Mouse (Mus musculus): ENCODE data around the gene Spint2.
"Not testable (repeated sequence)": the region's sequence is repeated elsewhere in the genome, so short reads cannot be mapped to it uniquely, and the experiment has no call there.

Gene Spint2

DNA sequence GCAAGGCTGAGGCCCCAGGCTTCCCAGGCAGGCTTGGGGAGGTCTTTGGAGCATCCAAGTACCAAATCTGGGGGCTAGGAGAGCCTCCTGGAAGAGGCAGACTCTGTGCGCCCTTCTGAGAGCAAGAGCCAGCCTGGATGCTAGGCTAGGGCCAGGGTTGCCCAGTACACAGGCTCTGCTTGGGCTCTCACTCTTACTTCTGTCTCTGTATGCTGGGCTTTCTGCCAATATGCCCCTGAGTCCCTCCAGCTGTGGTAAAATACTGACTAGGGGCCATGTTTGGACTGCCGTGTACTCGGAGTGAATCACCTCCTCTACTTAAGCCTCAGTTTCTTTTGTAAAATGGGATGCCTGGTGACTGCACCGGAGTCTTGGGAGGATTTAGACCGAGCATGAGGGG lies 35.7 kb downstream of the Spint2 start:
- no peak for DNase-seq (ENCODE audit: low spot score in 2 of 2)

DNA sequence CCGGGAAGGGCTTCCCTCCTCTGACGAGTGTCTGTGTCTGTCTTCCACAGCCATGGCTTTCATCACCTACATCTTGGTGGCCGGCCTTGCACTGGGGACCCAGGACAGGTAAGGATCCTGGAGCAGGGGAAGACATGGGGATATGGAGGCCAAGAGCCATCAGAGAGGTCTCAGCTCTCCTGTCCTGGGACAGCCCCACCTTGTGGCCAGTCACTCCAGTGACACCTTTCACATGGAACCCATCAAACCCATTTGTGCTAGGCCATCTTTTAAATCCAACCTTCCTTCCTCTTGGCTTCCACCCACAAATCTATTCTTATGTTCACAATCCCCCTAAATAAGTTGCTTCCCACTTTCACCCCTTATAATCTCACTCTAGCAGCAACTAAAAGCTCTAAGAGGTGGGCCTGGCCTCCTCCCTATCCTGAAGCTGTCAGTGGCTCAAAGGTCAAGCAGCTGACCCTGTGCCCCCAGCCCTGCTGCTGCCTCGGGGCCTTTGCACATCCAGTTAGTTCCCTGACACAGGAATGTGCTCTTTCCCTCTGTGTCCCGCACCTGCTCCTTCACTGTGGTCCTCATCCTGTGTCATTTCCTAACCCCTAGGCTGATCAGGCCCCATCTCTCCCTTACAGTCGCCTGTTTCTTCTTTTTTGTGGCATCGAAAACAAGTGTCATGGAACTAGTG lies 36.8 kb downstream of the Spint2 start:
- DNase-seq (ENCODE audit: low spot score in 2 of 2): no peak

DNA sequence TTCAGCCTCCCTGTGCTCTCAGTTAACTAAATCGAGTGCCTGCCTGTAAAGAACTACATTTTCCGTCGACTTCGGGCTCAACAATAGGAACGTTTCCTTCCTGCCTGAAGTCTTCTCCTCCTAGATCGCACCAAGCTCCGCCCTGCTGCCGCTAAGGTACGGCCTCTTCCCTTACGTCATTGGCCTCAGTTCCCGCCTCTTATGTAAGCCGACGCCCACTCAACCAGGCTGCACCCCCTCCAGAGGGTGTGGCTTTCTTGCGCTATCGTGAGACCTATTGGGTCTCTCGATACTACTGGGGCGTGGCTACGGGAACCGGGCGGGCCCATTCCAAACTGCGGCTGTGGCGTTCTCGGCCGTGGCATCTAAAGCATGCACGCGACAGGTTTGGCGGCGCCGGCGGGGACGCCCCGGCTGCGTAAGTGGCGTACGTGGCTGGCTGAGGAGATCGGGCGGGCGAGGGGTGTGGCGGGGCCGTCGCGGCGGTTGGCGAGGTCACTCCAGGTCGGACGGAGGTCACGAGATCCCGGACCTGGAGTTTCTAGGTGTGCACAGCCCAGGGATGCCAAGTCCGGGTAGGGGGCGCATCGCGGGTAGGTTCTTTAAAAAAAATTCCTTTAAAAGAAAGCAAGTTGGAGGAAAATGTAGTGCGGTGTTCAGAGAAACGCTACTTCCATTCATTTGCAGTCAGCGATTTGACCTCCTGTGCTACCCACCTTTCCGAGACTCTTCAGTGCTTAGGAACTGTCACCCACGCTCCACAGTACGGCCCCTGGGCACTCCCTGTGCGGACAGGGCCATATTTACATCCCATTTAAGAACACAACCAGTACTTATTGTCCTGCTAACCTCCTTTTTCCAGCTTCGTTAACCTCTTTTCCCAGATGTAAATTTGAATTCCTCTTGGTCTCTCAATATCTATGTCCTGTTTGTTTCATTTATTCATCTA lies 43.4 kb downstream of the Spint2 start, which contains the start of gene Yif1b:
Gene Yif1b, plus strand, starts transcription at position 311 of the 949 bp plus-strand sequence.
- DNase-seq (ENCODE audit: low spot score in 2 of 2): peak; percentile 97

DNA sequence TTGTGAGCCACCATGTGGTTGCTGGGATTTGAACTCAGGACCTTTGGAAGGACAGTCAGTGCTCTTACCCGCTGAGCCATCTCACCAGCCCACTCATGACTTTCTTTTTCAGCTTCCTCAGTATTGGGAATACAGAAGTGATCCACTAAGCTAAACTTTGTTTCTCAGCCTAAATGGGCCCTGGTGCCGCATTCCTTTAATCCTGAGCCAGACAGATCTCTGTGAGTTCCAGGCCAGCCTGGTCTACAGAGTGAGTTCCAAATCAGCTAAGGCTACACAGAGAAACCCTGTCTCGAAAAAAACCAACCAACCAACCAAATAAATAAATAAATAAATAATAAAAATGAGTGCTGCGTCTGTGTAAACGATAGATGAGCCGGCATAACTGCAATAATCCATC lies 44.1 kb downstream of the Spint2 start:
- not testable (repeated sequence) for DNase-seq (ENCODE audit: low spot score in 2 of 2)

DNA sequence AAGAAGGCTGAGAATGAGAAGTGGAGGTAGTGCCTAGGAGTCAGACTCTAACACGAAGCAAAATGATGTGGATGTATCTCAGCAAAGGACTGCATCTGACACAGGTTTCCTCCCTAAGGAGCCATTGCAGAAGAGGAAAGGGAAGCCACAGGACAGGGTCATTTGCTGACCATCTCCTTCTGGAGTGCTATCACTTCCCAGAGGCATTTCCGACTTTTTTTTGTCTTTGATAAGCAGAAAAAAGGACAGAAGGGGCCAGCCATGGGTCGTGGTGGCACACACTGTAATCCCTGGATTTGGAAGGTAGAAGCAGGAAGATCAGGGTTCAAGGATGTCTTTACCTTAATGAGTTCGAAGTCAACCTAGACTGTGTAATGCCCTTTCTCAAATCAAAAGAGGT lies 45.1 kb downstream of the Spint2 start:
- no peak for DNase-seq (ENCODE audit: low spot score in 2 of 2)

DNA sequence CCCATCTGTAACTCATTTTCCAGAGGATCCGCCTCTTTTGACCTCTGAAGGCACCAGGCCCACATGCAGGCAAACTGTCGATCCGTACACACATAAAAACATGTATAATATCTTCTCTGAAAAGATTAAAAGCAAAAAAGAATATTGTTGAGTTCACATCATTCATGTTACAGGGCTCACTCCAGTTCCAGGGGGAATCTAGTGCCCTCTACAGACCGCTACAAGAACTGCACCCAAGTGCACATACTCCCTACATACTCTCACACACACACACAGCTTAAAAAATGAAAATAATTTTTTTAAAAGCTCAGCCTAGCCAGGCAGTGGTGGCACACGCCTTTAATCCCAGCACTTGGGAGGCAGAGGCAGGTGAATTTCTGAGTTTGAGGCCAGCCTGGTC lies 47.1 kb downstream of the Spint2 start:
- no peak for DNase-seq (ENCODE audit: low spot score in 2 of 2)

DNA sequence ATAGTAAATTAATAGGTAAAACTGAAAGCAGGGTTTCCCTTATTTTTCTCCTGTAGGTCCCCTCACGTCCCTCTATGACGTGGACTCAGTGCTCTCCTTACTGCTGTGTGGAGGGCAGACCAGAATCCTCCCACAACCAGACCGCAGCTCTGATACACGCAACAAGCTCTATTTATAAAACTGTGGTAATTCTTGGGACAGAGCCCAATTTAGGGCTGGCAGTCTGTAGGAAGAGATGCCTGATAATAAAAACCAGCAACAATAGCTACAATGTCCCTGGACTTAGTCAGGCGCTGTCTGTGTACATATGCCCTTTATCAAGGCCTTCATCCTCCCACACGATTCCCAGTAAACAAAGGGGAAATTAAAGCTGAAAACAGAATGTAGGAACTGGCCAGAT lies 48.0 kb downstream of the Spint2 start:
- no peak for DNase-seq (ENCODE audit: low spot score in 2 of 2)

DNA sequence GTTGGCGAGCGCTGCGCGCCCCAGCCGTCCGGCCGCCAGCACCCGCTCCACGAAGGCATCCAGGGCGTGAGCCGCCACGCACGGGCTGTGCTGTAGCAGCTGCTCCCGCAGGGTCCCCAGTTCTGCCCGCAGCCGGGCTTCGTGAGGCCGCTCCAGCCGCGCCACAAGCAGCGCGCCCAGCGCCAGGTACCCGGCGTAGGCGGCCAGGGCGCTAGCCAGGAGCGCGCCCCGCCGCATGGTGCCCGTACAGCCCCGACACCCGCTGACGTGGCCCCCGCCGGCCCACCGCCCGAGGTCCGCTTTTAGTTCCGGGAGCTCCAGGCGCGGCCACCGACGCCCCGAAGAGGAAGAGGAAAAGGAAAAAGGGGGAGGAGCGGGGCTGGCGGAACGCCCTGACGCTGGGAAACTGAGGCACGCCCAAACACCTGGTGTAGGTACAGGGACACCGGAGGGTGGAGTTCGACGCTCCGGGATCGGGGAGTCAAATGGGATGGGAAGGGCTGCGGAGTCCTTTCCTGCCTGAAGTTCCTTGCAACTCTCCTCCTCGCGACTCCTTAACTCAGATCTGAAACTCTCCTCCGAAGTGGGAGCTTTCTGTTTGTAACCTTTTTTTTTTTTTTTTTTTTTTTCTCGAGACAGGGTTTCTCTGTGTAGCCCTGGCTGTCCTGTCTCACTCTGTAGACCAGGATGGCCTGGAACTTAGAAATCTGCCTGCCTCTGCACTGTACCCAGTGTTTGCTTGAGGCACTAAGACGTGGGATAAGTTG lies 49.3 kb downstream of the Spint2 start, which contains the start of gene Kcnk6:
Gene Kcnk6, minus strand, starts transcription at position 269 of the 767 bp plus-strand sequence.
- DNase-seq (ENCODE audit: low spot score in 2 of 2): no peak

DNA sequence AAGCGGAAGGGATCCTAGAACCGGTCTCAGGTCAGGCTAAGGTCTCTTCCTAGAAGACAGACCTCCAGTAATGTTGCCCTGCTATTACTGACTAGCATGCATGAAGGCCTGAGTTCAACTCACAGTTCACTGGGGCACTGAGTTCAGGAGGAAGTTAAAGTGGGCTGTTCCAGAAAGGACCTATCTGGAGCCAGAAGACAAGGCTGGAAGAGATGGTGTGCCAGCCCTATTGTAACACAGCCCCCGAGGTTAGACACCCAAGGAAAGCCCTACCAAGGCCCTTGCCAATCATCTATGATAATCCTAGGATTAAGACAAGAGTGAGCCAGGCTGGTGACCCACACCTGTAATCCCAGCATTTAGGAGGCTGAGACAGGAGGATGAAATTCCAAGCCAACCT lies 50.2 kb downstream of the Spint2 start:
- DNase-seq (ENCODE audit: low spot score in 2 of 2): no peak

DNA sequence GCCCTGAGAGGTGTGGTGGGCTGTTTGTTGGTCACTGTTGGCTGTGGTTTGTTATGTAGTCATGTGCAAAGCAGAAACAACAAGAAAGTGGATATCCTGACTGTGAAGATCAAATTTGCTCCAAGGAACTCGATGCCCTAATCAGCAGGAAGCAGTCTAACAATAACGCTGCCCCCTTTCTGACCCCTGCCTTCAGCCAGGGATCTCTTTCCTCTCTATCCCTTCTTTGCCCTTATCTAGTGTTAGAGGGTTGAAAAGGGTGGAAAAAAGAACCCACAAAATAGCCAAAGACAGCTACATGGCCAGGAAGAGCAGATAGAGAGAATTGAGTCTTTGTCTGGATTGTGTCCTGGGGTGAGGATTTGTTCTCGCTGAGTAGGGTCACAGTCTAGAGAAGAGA lies 51.2 kb downstream of the Spint2 start:
- no peak for DNase-seq (ENCODE audit: low spot score in 2 of 2)

DNA sequence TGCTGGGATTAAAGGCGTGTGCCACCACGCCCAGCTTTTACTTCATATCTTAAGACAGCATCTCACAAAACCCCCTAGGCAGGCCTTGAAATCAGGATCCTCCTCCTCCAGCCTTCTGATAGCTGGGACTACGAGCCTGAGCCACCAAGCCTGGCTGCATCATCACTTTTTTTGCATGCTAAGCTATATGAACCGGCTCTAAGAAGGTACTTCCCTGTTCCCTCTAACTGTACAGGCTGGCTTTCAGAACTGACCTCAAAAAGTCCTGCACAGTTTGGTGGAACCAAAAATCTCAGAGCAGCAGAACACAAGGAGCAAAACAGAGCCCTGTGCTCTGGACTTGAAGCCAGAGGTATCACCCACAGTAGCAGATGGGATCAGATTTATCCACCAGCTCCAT lies 53.5 kb downstream of the Spint2 start:
- no peak for DNase-seq (ENCODE audit: low spot score in 2 of 2)

DNA sequence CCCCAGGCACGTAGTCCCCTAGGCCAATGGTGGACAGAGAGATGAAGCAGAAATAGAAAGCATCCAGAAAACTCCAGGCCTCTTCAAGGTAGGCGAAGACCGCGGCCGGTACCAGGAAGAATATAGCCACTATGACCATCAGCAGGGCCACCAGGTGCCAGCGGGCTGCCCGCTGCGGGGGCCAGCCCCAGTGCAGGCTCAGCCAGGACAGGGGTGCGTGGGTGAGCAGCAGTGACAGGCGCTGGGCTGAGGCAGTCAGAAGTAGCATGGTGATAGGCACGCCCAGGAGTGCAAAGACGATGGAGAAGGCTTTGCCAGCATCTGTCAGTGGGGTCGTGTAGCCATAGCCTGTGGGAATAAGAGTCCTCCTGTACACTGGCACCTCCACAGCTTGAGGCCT lies 56.2 kb downstream of the Spint2 start:
- no peak for DNase-seq (ENCODE audit: low spot score in 2 of 2)

DNA sequence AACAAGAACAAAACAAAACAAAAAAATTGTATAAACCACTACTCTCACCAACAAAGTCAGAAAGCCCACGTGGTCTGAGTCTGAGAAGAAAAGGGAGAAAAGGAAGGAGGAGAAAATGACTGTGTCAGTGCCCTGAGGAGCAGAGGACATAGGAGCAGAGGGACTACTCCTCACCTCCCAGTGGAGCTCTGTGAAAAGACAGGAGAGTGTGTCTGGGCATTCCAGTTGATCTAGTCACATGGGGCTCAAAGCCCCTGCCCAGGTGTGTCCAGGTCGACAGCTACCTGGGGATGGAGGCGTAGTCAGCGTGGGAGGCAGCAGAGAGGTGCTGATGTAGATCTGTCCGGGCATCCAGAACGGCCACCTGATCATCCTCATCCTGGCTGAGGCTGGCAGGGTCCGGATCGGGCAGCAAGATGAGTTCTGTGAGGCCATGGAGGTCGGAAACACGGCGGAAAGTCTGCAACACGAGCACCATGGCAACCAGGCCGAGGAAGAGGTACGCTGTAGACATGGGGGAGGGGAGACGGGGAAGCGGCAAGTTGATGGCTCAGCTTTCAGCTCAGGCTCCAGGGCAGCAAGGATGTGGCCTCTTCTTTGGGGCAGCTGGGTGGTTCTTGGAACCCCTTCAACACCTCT lies 56.8 kb downstream of the Spint2 start:
- DNase-seq (ENCODE audit: low spot score in 2 of 2): no peak

DNA sequence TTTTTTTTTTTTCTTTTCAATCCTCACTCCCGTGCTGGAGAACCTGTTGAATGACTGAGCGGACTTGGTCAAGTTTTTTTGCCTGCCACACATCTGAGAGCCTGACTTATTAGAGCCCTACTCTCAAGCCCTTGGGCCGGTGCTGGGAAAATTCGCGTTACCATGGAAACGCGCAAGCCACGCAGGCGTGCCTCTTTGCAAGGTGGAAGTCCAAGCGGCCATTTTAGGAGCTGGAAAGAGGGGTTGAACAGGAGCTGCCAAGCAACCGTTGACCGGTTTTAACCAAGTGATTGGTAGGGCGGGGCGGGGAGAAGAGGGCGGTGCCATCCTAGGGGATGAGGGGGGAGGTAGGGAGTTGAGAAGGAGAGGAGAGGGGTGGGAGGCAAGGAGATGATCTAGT lies 66.9 kb downstream of the Spint2 start:
- DNase-seq (ENCODE audit: low spot score in 2 of 2): no peak

DNA sequence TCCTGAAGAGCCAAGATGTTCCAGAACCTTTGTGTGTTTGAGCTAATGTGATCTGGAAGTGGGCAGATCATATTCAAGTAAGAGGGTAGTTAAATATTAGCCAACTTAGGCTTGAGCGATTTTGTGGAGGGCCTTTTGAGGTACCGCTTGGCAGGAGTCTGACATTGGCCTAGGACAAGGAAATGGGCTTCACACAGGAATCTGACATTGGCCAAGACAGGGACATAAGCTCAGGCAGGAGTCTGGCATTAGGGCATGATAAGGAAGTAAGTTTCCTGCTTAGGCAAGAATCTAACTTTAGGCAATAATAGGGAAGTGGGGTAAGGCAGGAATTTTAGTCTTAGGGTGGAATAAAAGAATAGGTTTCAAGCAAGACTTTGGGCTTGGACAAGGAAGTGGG lies 67.5 kb downstream of the Spint2 start:
- no peak for DNase-seq (ENCODE audit: low spot score in 2 of 2)

DNA sequence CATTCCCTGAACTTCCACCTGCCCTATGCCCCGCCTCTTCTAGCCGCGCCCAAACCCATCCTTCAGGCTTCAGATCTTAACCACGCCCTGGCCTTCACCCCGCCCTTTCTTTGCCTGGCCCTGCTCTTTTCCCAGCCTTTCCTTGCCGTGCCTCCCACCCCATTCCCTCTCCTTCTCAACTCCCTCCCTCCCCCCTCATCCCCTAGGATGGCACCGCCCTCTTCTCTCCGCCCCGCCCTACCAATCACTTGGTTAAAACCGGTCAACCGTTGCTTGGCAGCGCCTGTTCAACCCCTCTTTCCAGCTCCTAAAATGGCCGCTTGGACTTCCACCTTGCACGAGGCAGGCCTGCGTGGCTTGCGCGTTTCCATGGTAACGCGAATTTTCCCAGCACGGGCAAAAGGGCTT lies 68.0 kb downstream of the Spint2 start, which contains the start of gene Catsperg1:
Gene Catsperg1, minus strand, starts transcription at position 361 of the 408 bp plus-strand sequence.
- no peak for DNase-seq (ENCODE audit: low spot score in 2 of 2)

DNA sequence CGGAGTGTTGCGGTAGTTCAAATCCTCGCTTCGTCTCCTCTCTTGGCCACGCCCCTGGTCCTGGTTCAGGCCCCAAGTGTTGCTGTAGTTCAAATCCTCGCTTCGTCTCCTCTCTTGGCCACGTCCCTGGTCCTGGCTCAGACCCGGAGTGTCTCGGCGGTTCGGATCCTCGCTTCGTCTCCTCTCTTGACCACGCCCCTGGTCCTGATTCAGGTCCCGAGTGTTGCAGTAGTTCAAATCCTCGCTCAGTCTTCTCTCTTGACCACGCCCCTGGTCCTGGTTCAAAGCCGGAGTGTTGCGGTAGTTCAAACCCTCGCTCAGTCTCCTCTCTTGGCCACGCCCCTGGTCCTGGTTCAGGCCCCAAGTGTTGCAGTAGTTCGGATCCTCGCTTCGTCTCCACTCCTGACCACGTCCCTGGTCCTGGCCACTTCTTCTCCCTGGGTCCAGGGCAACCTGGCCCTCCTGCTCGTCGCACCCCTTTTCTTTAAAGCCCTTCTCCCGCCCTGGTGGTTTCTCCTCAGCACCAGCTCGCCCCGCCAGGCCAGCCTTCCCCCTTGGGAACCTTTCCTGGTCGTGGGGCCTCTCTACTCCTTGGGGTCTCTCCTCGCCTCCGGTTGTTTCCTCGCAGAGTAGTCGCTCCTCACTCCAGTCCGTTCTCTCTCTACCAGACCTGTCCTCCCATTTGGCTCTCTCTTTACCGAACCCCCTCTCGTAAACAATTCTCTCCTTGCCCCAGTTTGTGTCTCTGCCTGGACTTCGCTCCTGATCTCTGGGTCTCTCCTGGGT lies 68.7 kb downstream of the Spint2 start:
- not testable (repeated sequence) for DNase-seq (ENCODE audit: low spot score in 2 of 2)

DNA sequence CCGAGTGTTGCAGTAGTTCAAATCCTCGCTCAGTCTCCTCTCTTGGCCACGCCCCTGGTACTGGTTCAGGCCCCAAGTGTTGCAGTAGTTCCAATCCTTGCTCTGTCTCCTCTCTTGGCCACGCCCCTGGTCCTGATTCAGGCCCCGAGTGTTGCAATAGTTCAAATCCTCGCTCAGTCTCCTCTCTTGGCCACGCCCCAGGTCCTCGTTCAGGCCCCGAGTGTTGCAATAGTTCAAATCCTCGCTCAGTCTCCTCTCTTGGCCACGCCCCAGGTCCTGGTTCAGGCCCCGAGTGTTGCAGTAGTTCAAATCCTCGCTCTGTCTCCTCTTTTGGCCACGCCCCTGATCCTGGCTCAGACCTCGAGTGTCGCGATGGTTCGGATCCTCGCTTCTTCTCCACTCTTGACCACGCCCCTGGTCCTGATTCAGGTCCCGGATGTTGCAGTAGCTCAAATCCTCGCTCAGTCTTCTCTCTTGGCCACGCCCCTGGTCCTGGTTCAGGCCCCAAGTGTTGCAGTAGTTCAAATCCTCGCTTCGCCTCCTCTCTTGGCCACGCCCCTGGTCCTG lies 69.4 kb downstream of the Spint2 start:
- no peak for DNase-seq (ENCODE audit: low spot score in 2 of 2)

DNA sequence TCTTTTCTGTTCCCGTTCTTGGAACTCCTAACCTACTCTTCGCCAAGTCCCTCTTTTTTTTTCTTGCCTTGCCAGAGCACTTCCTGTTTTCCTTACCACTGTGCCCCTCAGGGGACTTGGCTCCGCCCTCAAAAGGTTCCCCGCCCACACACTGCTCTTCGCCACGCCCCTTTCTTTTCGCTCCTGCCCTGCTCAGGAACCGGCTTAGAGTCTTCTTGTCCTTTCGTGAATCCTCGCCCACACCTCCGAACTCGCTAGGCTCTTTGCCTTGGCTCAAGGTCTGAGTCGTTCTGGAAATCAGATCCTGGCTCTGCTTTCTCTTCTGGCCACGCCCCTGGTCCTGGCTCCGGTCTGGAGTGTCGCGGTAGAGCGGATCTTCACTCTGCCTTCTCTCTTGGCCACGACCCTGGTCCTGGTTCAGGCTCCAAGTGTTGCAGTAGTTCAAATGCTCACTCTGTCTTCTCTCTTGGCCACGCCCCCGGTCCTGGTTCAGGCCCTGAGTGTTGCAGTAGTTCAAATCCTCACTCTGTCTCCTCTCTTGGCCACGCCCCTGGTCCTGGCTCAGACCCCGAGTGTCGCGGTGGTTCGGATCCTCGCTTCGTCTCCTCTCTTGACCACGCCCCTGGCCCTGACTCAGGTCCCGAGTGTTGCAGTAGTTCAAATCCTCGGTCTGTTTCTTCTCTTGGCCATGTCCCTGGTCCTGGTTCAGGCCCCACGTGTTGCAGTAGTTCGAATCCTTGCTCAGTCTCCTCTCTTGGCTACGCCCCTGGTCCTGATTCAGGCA lies 70.1 kb downstream of the Spint2 start:
- peak in 1 of 2 experiments; percentile 11 for DNase-seq (ENCODE audit: low spot score in 2 of 2)

DNA sequence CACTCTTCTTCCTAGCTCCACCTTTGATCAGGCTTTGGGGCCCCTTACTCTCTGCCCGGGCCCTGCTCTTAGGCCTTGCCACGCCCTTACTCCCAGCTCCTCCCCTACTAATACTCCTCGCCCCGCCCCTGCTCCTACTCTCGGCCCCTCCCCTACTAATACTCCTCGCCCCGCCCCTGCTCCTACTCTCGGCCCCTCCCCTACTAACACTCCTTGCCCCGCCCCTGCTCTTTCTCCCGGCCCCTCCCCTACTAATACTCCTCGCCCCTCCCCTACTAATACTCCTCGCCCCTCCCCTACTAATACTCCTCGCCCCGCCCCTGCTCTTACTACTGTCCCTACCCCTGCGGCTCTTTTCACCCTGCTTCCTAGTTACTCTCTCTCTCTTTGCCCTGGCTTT lies 70.7 kb downstream of the Spint2 start:
- DNase-seq (ENCODE audit: low spot score in 2 of 2): not testable (repeated sequence)

All from right cerebral cortex, postnatal 36 days (tissue).